ENCODE assay signal across 13 mouse cellular contexts in the genomic region with DNA sequence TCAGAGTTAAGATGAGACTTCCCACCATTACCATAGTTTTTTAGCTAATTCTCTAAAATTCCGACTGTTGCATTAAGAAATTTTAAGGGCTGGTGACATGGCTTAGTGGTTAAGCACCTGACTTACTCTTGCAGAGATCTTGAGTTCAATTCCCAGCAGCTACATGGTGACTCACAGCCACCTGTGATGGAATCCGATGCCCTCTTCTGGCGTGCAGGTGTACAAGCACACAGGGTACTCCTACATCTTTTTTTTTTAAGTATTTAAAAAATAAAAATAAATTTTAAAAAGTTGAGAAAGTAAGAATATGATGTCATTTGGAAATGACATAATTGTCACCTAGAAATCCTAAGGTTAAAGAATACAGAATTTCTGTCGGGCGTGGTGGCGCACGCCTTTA. TPM values are rescaled to one million over a fixed set of nuclear protein-coding genes. Genes with fewer than 3 reads are reported as not detected.
A peak's percentile ranks its signal among the peaks of the same experiment; 100 is the strongest.
DNase-seq lines count a peak whose midpoint lies in the region; ATAC-seq and TF ChIP-seq lines count a peak whose summit lies in the region.
"Had no signal": no experiment of that assay in that cellular context is flagged by ENCODE, and none has a peak within 500 bp of the region (broad histone marks: within the 10 kb centered on the region; RNA-seq: fewer than 3 reads in every experiment).

No protein-coding gene starts in this region.

- H3K36me3 ChIP-seq in embryonic facial prominence, embryonic 11.5 days (replicated peaks; ENCODE audit: control insufficient read depth, insufficient read depth, low read depth, low read length) = no peaks in the 10 kb centered on the region; the same call in 1 of the 2 replicates
- H3K36me3 ChIP-seq in embryonic facial prominence, embryonic 10.5 days (replicated peaks) = peaks cover 80% of the 10 kb centered on the region
- peaks cover 21% of the 10 kb centered on the region for H3K36me3 ChIP-seq in liver, postnatal 0 days (replicated peaks; ENCODE audit: insufficient read depth, low read length)
- H3K36me3 ChIP-seq in liver, embryonic 12.5 days = peaks cover 50% of the 10 kb centered on the region

- H3K4me1 ChIP-seq in embryonic facial prominence, embryonic 11.5 days (ENCODE audit: control insufficient read depth, insufficient read depth, low read length) = no peaks in the 10 kb centered on the region
- H3K4me1 ChIP-seq in embryonic facial prominence, embryonic 10.5 days = no peaks in the 10 kb centered on the region
- no peaks in the 10 kb centered on the region for H3K4me1 ChIP-seq in liver, postnatal 0 days (ENCODE audit: insufficient read depth)
- H3K4me1 ChIP-seq in liver, embryonic 12.5 days = no peaks in the 10 kb centered on the region
- no peaks in the 10 kb centered on the region for H3K4me1 ChIP-seq in bone marrow, adult 2 months (ENCODE audit: control insufficient read depth, insufficient read depth, low read length)
- H3K4me1 ChIP-seq: embryonic facial prominence, embryonic 12.5 days; forebrain, embryonic 13.5 days had no signal

- H3K4me3 ChIP-seq in embryonic facial prominence, embryonic 11.5 days (ENCODE audit: low read depth, low read length) = no peak overlapping the region
- H3K4me3 ChIP-seq in embryonic facial prominence, embryonic 10.5 days = no peak overlapping the region
- no peak overlapping the region for H3K4me3 ChIP-seq in liver, postnatal 0 days (ENCODE audit: low read depth, low read length)
- no peak overlapping the region for H3K4me3 ChIP-seq in liver, embryonic 12.5 days
- no peak overlapping the region for H3K4me3 ChIP-seq in bone marrow, adult 2 months (replicated peaks; ENCODE audit: control insufficient read depth, low read depth, low read length)
- H3K4me3 ChIP-seq: embryonic facial prominence, embryonic 12.5 days; forebrain, embryonic 13.5 days had no signal

- H3K4me2 ChIP-seq in embryonic facial prominence, embryonic 11.5 days (ENCODE audit: low read depth, low read length) = no peak overlapping the region
- H3K4me2 ChIP-seq in liver, postnatal 0 days (ENCODE audit: low read depth, low read length) = no peak overlapping the region
- H3K4me2 ChIP-seq in liver, embryonic 12.5 days = no peak overlapping the region
- H3K4me2 ChIP-seq: embryonic facial prominence, embryonic 12.5 days; forebrain, embryonic 13.5 days had no signal

- no peak for ATAC-seq in embryonic facial prominence, embryonic 11.5 days (replicated peaks; ENCODE audit: insufficient number of reproducible peaks, low FRiP score, low TSS enrichment, low read depth)
- ATAC-seq in liver, postnatal 0 days = no peak
- ATAC-seq in liver, embryonic 12.5 days = no peak
- ATAC-seq: forebrain, embryonic 13.5 days; inflammation-experienced regulatory T-cells, adult 6 months had no signal

- H3K27me3 ChIP-seq in embryonic facial prominence, embryonic 11.5 days (ENCODE audit: control insufficient read depth, insufficient read depth, low read length) = no peaks in the 10 kb centered on the region
- no peaks in the 10 kb centered on the region for H3K27me3 ChIP-seq in embryonic facial prominence, embryonic 10.5 days (replicated peaks; ENCODE audit: low read depth, poor library complexity, severe bottlenecking)
- no peaks in the 10 kb centered on the region for H3K27me3 ChIP-seq in liver, postnatal 0 days (ENCODE audit: insufficient read depth, low read length)
- H3K27me3 ChIP-seq in liver, embryonic 12.5 days (replicated peaks) = no peaks in the 10 kb centered on the region
- H3K27me3 ChIP-seq: embryonic facial prominence, embryonic 12.5 days; forebrain, embryonic 13.5 days had no signal

- WGBS in embryonic facial prominence, embryonic 11.5 days = 87% methylated on average over 7 of the region's 7 CpGs
- 88% methylated on average over 7 of the region's 7 CpGs for WGBS in embryonic facial prominence, embryonic 10.5 days
- WGBS in liver, postnatal 0 days (ENCODE audit: insufficient replicate concordance) = 84% methylated on average over 7 of the region's 7 CpGs
- 84% methylated on average over 7 of the region's 7 CpGs for WGBS in liver, embryonic 12.5 days (ENCODE audit: insufficient replicate concordance)
- 85% methylated on average over 7 of the region's 7 CpGs for WGBS in bone marrow, adult 2 months

- peak; percentile 41; the same call in 1 of the 2 replicates for TF ChIP-seq CTCF in liver, postnatal 0 days (IDR thresholded peaks at IDR 0.05; ENCODE audit: low read depth)
- peak; percentile 45; the same call in 1 of the 2 replicates for TF ChIP-seq CTCF in bone marrow, adult 2 months (IDR thresholded peaks at IDR 0.05; ENCODE audit: control insufficient read depth, insufficient read depth, low read length)

- peak; percentile 8 for DNase-seq in embryonic facial prominence, embryonic 11.5 days (ENCODE audit: low spot score)
- no peak for DNase-seq in embryonic facial prominence, embryonic 10.5 days (ENCODE audit: low spot score)
- no peak for DNase-seq in liver, postnatal 0 days
- DNase-seq in B cell, adult 2 months = peak; percentile 46 to 53
- no peak for DNase-seq in urinary bladder, postnatal 10 days (ENCODE audit: low spot score)
- no peak for DNase-seq in retina, embryonic 14.5 days (ENCODE audit: low spot score)
- DNase-seq: gastrocnemius, postnatal 25 days; heart, postnatal 10 days had no signal

- no peak for TF ChIP-seq EP300 in liver, postnatal 0 days (IDR thresholded peaks at IDR 0.05; ENCODE audit: low read depth)

- no peak for TF ChIP-seq POLR2A in bone marrow, adult 2 months (IDR thresholded peaks at IDR 0.05; ENCODE audit: borderline replicate concordance, control insufficient read depth, low read depth, low read length)

- no peak overlapping the region for H3K27ac ChIP-seq in embryonic facial prominence, embryonic 11.5 days (replicated peaks; ENCODE audit: low read depth, low read length)
- no peak overlapping the region for H3K27ac ChIP-seq in embryonic facial prominence, embryonic 10.5 days (replicated peaks)
- no peak overlapping the region for H3K27ac ChIP-seq in liver, postnatal 0 days (ENCODE audit: low read depth)
- H3K27ac ChIP-seq in liver, embryonic 12.5 days = no peak overlapping the region
- no peak overlapping the region for H3K27ac ChIP-seq in bone marrow, adult 2 months (ENCODE audit: control insufficient read depth, insufficient read depth, low read depth, low read length, poor library complexity)
- H3K27ac ChIP-seq: embryonic facial prominence, embryonic 12.5 days; forebrain, embryonic 13.5 days had no signal

- no peak overlapping the region for H3K9ac ChIP-seq in embryonic facial prominence, embryonic 11.5 days (replicated peaks; ENCODE audit: low read length)
- no peak overlapping the region for H3K9ac ChIP-seq in liver, postnatal 0 days (replicated peaks)
- no peak overlapping the region for H3K9ac ChIP-seq in liver, embryonic 12.5 days
- H3K9ac ChIP-seq: embryonic facial prominence, embryonic 12.5 days; forebrain, embryonic 13.5 days had no signal

- H3K9me3 ChIP-seq in embryonic facial prominence, embryonic 11.5 days (replicated peaks; ENCODE audit: control insufficient read depth, low read length) = no peaks in the 10 kb centered on the region
- no peaks in the 10 kb centered on the region for H3K9me3 ChIP-seq in embryonic facial prominence, embryonic 10.5 days
- no peaks in the 10 kb centered on the region for H3K9me3 ChIP-seq in liver, postnatal 0 days (ENCODE audit: low read length)
- no peaks in the 10 kb centered on the region for H3K9me3 ChIP-seq in liver, embryonic 12.5 days (replicated peaks)
- H3K9me3 ChIP-seq: embryonic facial prominence, embryonic 12.5 days; forebrain, embryonic 13.5 days had no signal

RNA-seq across cellular contexts. Expression of a gene that starts 10.4 kb away (rescaled TPM):
- 10.5 and 12.7 TPM in 2 replicates for polyA plus RNA-seq in embryonic facial prominence, embryonic 11.5 days (2014; fragmentation: Nextera tagmentation; extraction: Ambion mirVana)
- 17.7 and 19.9 TPM in 2 replicates for polyA plus RNA-seq in embryonic facial prominence, embryonic 10.5 days (2016; fragmentation: Nextera tagmentation; extraction: Ambion mirVana)
- polyA plus RNA-seq in liver, postnatal 0 days (2015; fragmentation: Nextera tagmentation; extraction: Ambion mirVana) = 4.0 and 4.3 TPM in 2 replicates
- 7.3 and 7.7 TPM in 2 replicates for polyA plus RNA-seq in liver, embryonic 12.5 days (2016; fragmentation: Nextera tagmentation; extraction: Ambion mirVana)
- 12.8 and 25.8 TPM in 2 replicates for polyA plus RNA-seq in bone marrow, adult 2 months (2011; ENCODE audit: insufficient read depth, insufficient read length, low replicate concordance, missing spikeins)

RNA-seq across cellular contexts. Expression of a gene that starts 10.7 kb away (rescaled TPM):
- 147 and 156 TPM in 2 replicates for polyA plus RNA-seq in embryonic facial prominence, embryonic 11.5 days (2014; fragmentation: Nextera tagmentation; extraction: Ambion mirVana)
- 102 and 104 TPM in 2 replicates for polyA plus RNA-seq in embryonic facial prominence, embryonic 10.5 days (2016; fragmentation: Nextera tagmentation; extraction: Ambion mirVana)
- 36.6 and 40.6 TPM in 2 replicates for polyA plus RNA-seq in liver, postnatal 0 days (2015; fragmentation: Nextera tagmentation; extraction: Ambion mirVana)
- polyA plus RNA-seq in liver, embryonic 12.5 days (2016; fragmentation: Nextera tagmentation; extraction: Ambion mirVana) = 45.7 and 50.7 TPM in 2 replicates
- 7.2 and 12.0 TPM in 2 replicates for polyA plus RNA-seq in bone marrow, adult 2 months (2011; ENCODE audit: insufficient read depth, insufficient read length, low replicate concordance, missing spikeins)

RNA-seq across cellular contexts. Expression of a gene that starts 25.9 kb away (rescaled TPM):
- polyA plus RNA-seq in embryonic facial prominence, embryonic 11.5 days (2014; fragmentation: Nextera tagmentation; extraction: Ambion mirVana) = 31.7 and 32.2 TPM in 2 replicates
- polyA plus RNA-seq in embryonic facial prominence, embryonic 10.5 days (2016; fragmentation: Nextera tagmentation; extraction: Ambion mirVana) = 31.4 and 32.3 TPM in 2 replicates
- polyA plus RNA-seq in liver, postnatal 0 days (2015; fragmentation: Nextera tagmentation; extraction: Ambion mirVana) = 2.6 and 4.3 TPM in 2 replicates
- polyA plus RNA-seq in liver, embryonic 12.5 days (2016; fragmentation: Nextera tagmentation; extraction: Ambion mirVana) = 9.9 and 10.1 TPM in 2 replicates
- 6.2 and 13.0 TPM in 2 replicates for polyA plus RNA-seq in bone marrow, adult 2 months (2011; ENCODE audit: insufficient read depth, insufficient read length, low replicate concordance, missing spikeins)

Comparison
In these comparisons a context has a peak if more than half of its experiments do, and no peak if none do; other contexts are left out.
1. DNase-seq: peak in embryonic facial prominence, embryonic 11.5 days (single experiment) and B cell, adult 2 months (2 of 2); none in embryonic facial prominence, embryonic 10.5 days (single experiment), liver, postnatal 0 days (single experiment), urinary bladder, postnatal 10 days (single experiment) and retina, embryonic 14.5 days (single experiment).